Mouse (Mus musculus) olfactory bulb, adult 2 months (tissue): ENCODE data around the gene Fbxl18.

Experiments
- CTCF ChIP-seq: fragments of 200-500 bp; IDR thresholded peaks from 2 replicates; pipeline ENCODE4 v1.5.1; 2012; ENCODE audit warnings: low read depth, mild to moderate bottlenecking, low read length, moderate library complexity; ENCODE audit not compliant: insufficient read depth
- POLR2A ChIP-seq: fragments of 200-500 bp; IDR thresholded peaks from 2 replicates; pipeline ENCODE4 v1.6.1; 2012; ENCODE audit warnings: mild to moderate bottlenecking, low read depth, low read length, moderate library complexity; ENCODE audit not compliant: insufficient read depth

GRCm38 (mm10) chr5:142841372-142842136, 53.7 kb downstream of the Fbxl18 start:
- TF ChIP-seq POLR2A = no peak
- no peak for TF ChIP-seq CTCF
